Mouse (Mus musculus) brown adipose tissue, adult 24 weeks (tissue): Measurements from ENCODE around the gene Rab7. TPM values are rescaled to one million over a fixed set of nuclear protein-coding genes. Genes with fewer than 3 reads are reported as not detected.

Source experiments
- polyA plus RNA-seq: library from polyadenylated mRNA; stranded (reverse); fragments of >200 nt; gene quantifications from 2 replicates; pipeline ENCODE4 v1.2.4, GENCODE M21; 2012; ENCODE audit not compliant: missing spikeins, insufficient read depth, insufficient read length

Gene Rab7
- polyA plus RNA-seq, 1 experiment, result 234 TPM

Other genes with a start within 250 kb of the Rab7 start
- gene Rab43, start 233.1 kb downstream of the Rab7 start, polyA plus RNA-seq, result 4.7 and 16.0 TPM in 2 replicates
- gene Gm45140, start 209.5 kb downstream of the Rab7 start, polyA plus RNA-seq, result not detected in 2 replicates
- gene Isy1, start 206.5 kb downstream of the Rab7 start, polyA plus RNA-seq, result 21.0 and 31.7 TPM in 2 replicates
- gene Cnbp, start 194.2 kb downstream of the Rab7 start, polyA plus RNA-seq, result 367 and 450 TPM in 2 replicates
- 40.1 and 45.5 TPM in 2 replicates for gene Copg1, start 157.5 kb downstream of the Rab7 start, polyA plus RNA-seq
- gene Hmces, start 131.3 kb downstream of the Rab7 start, polyA plus RNA-seq, result 7.9 and 15.3 TPM in 2 replicates
- 2.3 and 2.8 TPM in 2 replicates for gene H1fx, start 63.6 kb downstream of the Rab7 start, polyA plus RNA-seq
- gene Rpn1, start 39.2 kb upstream of the Rab7 start, polyA plus RNA-seq, result 42.2 and 50.8 TPM in 2 replicates
- 4.7 and 7.0 TPM in 2 replicates for gene Gata2, start 148.6 kb upstream of the Rab7 start, polyA plus RNA-seq
- not detected in 2 replicates for gene Dnajb8, start 177.0 kb upstream of the Rab7 start, polyA plus RNA-seq